Mouse (Mus musculus): Measurements from ENCODE around the gene Fras1.

GRCm38 (mm10) chr5:96793953-96794635, 420.3 kb downstream of the Fras1 start:
- TF ChIP-seq CTCF (IDR thresholded peaks at IDR 0.05; ENCODE audit: extremely low read depth, insufficient read length, insufficient replicate concordance, low read depth, low read length) (no peak), POLR2A (IDR thresholded peaks at IDR 0.05; ENCODE audit: low read depth, low read length) (no peak)
